Mouse (Mus musculus) hindbrain, embryonic 13.5 days (tissue): ENCODE data around the gene Ubqln1. TPM values are rescaled to one million over a fixed set of nuclear protein-coding genes. Genes with fewer than 3 reads are reported as not detected.
"Not testable (repeated sequence)": the region's sequence is repeated elsewhere in the genome, so short reads cannot be mapped to it uniquely, and the experiment has no call there.

Experiments used
- ATAC-seq: fragments of 200-750 bp; cut with Nextera tagmentation; 2 replicates; pipeline ENCODE4 v1.8.0; 2017; ENCODE audit warnings: moderate TSS enrichment; ENCODE audit not compliant: low FRiP score
- H3K27ac ChIP-seq: fragments of 300-500 bp; sonication (generic); 2 replicates; pipeline ENCODE4 v1.5.1; 2015; ENCODE audit warnings: inconsistent platforms, mild to moderate bottlenecking, moderate library complexity
- H3K27me3 ChIP-seq: fragments of 300-500 bp; sonication (generic); 2 replicates; pipeline ENCODE4 v1.6.1; 2015; ENCODE audit warnings: mild to moderate bottlenecking, inconsistent platforms
- H3K36me3 ChIP-seq: fragments of 300-500 bp; sonication (generic); 2 replicates; pipeline ENCODE4 v1.6.1; 2015; ENCODE audit warnings: mild to moderate bottlenecking, inconsistent platforms
- H3K4me1 ChIP-seq: fragments of 300-500 bp; sonication (generic); replicated peaks from 2 replicates; pipeline ENCODE4 v1.6.1; 2015; ENCODE audit warnings: inconsistent platforms
- H3K4me2 ChIP-seq: fragments of 300-500 bp; sonication (generic); 2 replicates; pipeline ENCODE4 v1.6.1; 2015; ENCODE audit warnings: inconsistent platforms, mild to moderate bottlenecking, moderate library complexity
- H3K4me3 ChIP-seq: fragments of 300-500 bp; sonication (generic); 2 replicates; pipeline ENCODE4 v1.5.1; 2015; ENCODE audit warnings: mild to moderate bottlenecking, inconsistent platforms
- H3K9ac ChIP-seq: fragments of 300-500 bp; sonication (generic); 2 replicates; pipeline ENCODE4 v1.6.1; 2015; ENCODE audit warnings: mild to moderate bottlenecking, inconsistent platforms
- H3K9me3 ChIP-seq: fragments of 300-500 bp; sonication (generic); 2 replicates; pipeline ENCODE4 v1.6.1; 2016; ENCODE audit warnings: inconsistent platforms
- WGBS: fragments of 180-500 bp; shearing (Covaris S2); methylation state at CpG from one replicate; pipeline ENCODE4 v1.1.7; 2015; 5-methylcytosine and 5-hydroxymethylcytosine counted together
- polyA plus RNA-seq: library from polyadenylated mRNA; unstranded; fragments of >200 nt; fragmentation: Nextera tagmentation; extraction: Ambion mirVana; gene quantifications from 2 replicates; pipeline ENCODE4 v1.2.1, GENCODE M21; 2015

Ubqln1 gene
- polyA plus RNA-seq, 1 experiment from 2014 or later = 125 TPM

- Histone ChIP-seq H3K4me3 (no peak overlapping the region), H3K9ac (no peak overlapping the region), H3K4me2 (no peak overlapping the region), H3K27ac (no peak overlapping the region), H3K27me3 (no peaks in the 10 kb centered on the region), H3K36me3 (no peaks in the 10 kb centered on the region), H3K4me1 (peaks cover 11% of the 10 kb centered on the region), H3K9me3 (no peaks in the 10 kb centered on the region)
- no peak for ATAC-seq
- 77% methylated on average over 1 of the region's 1 CpGs for WGBS
Measured at GRCm38 (mm10) chr13:58147760-58148159, 67.7 kb downstream of the Ubqln1 start.

GRCm38 (mm10) chr13:58146603-58147002 lies 68.8 kb downstream of the Ubqln1 start:
- not testable (repeated sequence) for H3K4me2 ChIP-seq
- WGBS = 93% methylated on average over 8 of the region's 8 CpGs

GRCm38 (mm10) chr13:58131692-58132091 lies 83.8 kb downstream of the Ubqln1 start:
- no peak overlapping the region for H3K27ac ChIP-seq
- H3K4me3 ChIP-seq = no peak overlapping the region
- H3K4me1 ChIP-seq = peaks cover 11% of the 10 kb centered on the region
- H3K36me3 ChIP-seq = no peaks in the 10 kb centered on the region
- no peak overlapping the region for H3K9ac ChIP-seq
- no peak for ATAC-seq
- H3K9me3 ChIP-seq = 0 out of 2 replicates have a peak, but pooled peaks cover 7% of the 10 kb centered on the region
- no peaks in the 10 kb centered on the region for H3K27me3 ChIP-seq
- 59% methylated on average over 3 of the region's 3 CpGs for WGBS
- H3K4me2 ChIP-seq = no peak overlapping the region

More at GRCm38 (mm10) chr13:58146603-58147002, 68.8 kb downstream of the Ubqln1 start:
- not testable (repeated sequence) for H3K9ac ChIP-seq, ATAC-seq, H3K9me3 ChIP-seq, H3K4me3 ChIP-seq, H3K27me3 ChIP-seq, H3K27ac ChIP-seq, H3K36me3 ChIP-seq
- H3K4me1 ChIP-seq = peaks cover 11% of the 10 kb centered on the region

GRCm38 (mm10) chr13:58129687-58130246 lies 85.7 kb downstream of the Ubqln1 start:
- no peaks in the 10 kb centered on the region for H3K9me3 ChIP-seq

GRCm38 (mm10) chr13:58128768-58129671 lies 86.4 kb downstream of the Ubqln1 start:
- Histone ChIP-seq H3K4me1 (peaks cover 35% of the 10 kb centered on the region), H3K9me3 (no peaks in the 10 kb centered on the region), H3K27me3 (no peaks in the 10 kb centered on the region), H3K9ac (peak overlapping the region; percentile 99), H3K4me3 (peak overlapping the region; percentile 98), H3K27ac (peak overlapping the region; percentile 100), H3K36me3 (peaks cover 7% of the 10 kb centered on the region; the same call in 1 of the 2 replicates), H3K4me2 (peak overlapping the region; percentile 83)
- under 1% methylated on average over 75 of the region's 83 CpGs for WGBS
- peak; percentile 98 for ATAC-seq

More at GRCm38 (mm10) chr13:58129687-58130246, 85.7 kb downstream of the Ubqln1 start:
- peaks cover 27% of the 10 kb centered on the region for H3K4me1 ChIP-seq
- no peaks in the 10 kb centered on the region for H3K27me3 ChIP-seq
- no peak for ATAC-seq
- H3K36me3 ChIP-seq = peaks cover 7% of the 10 kb centered on the region; the same call in 1 of the 2 replicates
- H3K4me3 ChIP-seq = peak overlapping the region; percentile 98
- peak overlapping the region; percentile 99 for H3K9ac ChIP-seq
- H3K4me2 ChIP-seq = peak overlapping the region; percentile 83
- peak overlapping the region; percentile 100 for H3K27ac ChIP-seq
- 31% methylated on average over 4 of the region's 4 CpGs for WGBS

- peak within 1 kb of the TSS; percentile 100 for H3K27ac ChIP-seq
- WGBS = under 1% methylated on average over 47 of the region's 62 CpGs
Measured at GRCm38 (mm10) chr13:58128396-58128767, 87.1 kb downstream of the Ubqln1 start, which contains the start of gene Hnrnpa0. Gene Hnrnpa0 (minus strand): TSS chr13:58128556.

GRCm38 (mm10) chr13:58127766-58128361 lies 87.6 kb downstream of the Ubqln1 start:
- H3K36me3 ChIP-seq = peaks cover 7% of the 10 kb centered on the region; the same call in 1 of the 2 replicates
- no peaks in the 10 kb centered on the region for H3K27me3 ChIP-seq
- peaks cover 46% of the 10 kb centered on the region for H3K4me1 ChIP-seq
- peak overlapping the region; percentile 98 for H3K4me3 ChIP-seq
- peak overlapping the region; percentile 99 for H3K9ac ChIP-seq
- H3K9me3 ChIP-seq = no peaks in the 10 kb centered on the region
- peak overlapping the region; percentile 69 for H3K4me2 ChIP-seq
- WGBS = under 1% methylated on average over 74 of the region's 81 CpGs
- ATAC-seq = peak; percentile 46
- H3K27ac ChIP-seq = peak overlapping the region; percentile 100

More at GRCm38 (mm10) chr13:58128396-58128767, 87.1 kb downstream of the Ubqln1 start, which contains the start of gene Hnrnpa0:
- H3K4me2 ChIP-seq = peak within 1 kb of the TSS; percentile 83
- H3K4me3 ChIP-seq = peak within 1 kb of the TSS; percentile 98
- peaks cover 7% of the 10 kb centered on the region; the same call in 1 of the 2 replicates for H3K36me3 ChIP-seq
- H3K9ac ChIP-seq = peak within 1 kb of the TSS; percentile 99
- peaks cover 41% of the 10 kb centered on the region for H3K4me1 ChIP-seq
- ATAC-seq = peak; percentile 96
- no peaks in the 10 kb centered on the region for H3K27me3 ChIP-seq
- H3K9me3 ChIP-seq = no peaks in the 10 kb centered on the region

- H3K9me3 ChIP-seq = no peaks in the 10 kb centered on the region
- H3K4me2 ChIP-seq = peak overlapping the region; percentile 69
- H3K27ac ChIP-seq = peak overlapping the region; percentile 100
- no peak for ATAC-seq
- H3K9ac ChIP-seq = peak overlapping the region; percentile 99
- under 1% methylated on average over 33 of the region's 92 CpGs for WGBS
- peaks cover 7% of the 10 kb centered on the region; the same call in 1 of the 2 replicates for H3K36me3 ChIP-seq
- H3K4me3 ChIP-seq = peak overlapping the region; percentile 98
- H3K4me1 ChIP-seq = peaks cover 52% of the 10 kb centered on the region
- H3K27me3 ChIP-seq = no peaks in the 10 kb centered on the region
Measured at GRCm38 (mm10) chr13:58126862-58127765, 88.3 kb downstream of the Ubqln1 start.

Other genes with a start within 250 kb of the Ubqln1 start
- 11.5 and 11.7 TPM in 2 replicates for gene Klhl3, start 102.1 kb downstream of the Ubqln1 start, polyA plus RNA-seq
- gene Hnrnpa0, start 87.1 kb downstream of the Ubqln1 start, polyA plus RNA-seq = 67.5 and 68.8 TPM in 2 replicates
- 71.4 and 73.5 TPM in 2 replicates for gene Idnk, start 58.0 kb downstream of the Ubqln1 start, polyA plus RNA-seq
- gene Gkap1, start 60.0 kb upstream of the Ubqln1 start, polyA plus RNA-seq = 28.4 and 31.0 TPM in 2 replicates
- 1.4 and 2.5 TPM in 2 replicates for gene Kif27, start 143.5 kb upstream of the Ubqln1 start, polyA plus RNA-seq
- 26.2 and 27.6 TPM in 2 replicates for gene 2210016F16Rik, start 169.6 kb upstream of the Ubqln1 start, polyA plus RNA-seq
- 24.4 and 24.7 TPM in 2 replicates for gene Rmi1, start 186.6 kb upstream of the Ubqln1 start, polyA plus RNA-seq
- 1,649 and 1,694 TPM in 2 replicates for gene Hnrnpk, start 187.7 kb upstream of the Ubqln1 start, polyA plus RNA-seq